Mouse (Mus musculus): ENCODE measurements at regions not wholly inside any gene's neighbourhood (a gene's known extent, or its start where the extent isn't known, plus 50 kb on each side); places are given as distances from the start of the nearest gene placed in this dataset.

DNA sequence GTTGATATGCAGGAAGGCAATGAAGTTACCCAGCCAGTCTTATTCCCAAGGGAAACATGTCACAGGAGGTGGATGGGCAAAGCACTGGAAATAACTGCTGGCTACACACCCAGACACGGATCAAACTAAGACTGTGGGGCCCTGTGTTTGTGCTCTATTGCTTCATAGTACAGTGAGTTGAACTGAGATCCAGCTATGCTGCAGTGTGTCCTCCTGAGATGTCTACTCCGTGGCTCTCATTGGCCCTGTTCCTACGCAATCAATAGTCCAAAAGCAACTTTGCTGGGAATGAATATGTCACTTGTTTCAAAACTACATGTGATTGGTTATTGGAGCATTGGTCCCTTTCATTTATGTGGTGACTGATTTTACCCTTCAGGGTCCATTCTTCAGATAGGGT is 213.8 kb upstream of the Bmp2 start:
- TF ChIP-seq CTCF (IDR thresholded peaks at IDR 0.05; ENCODE audit: control insufficient read depth, insufficient read depth, insufficient replicate concordance, low read depth, low read length) (no peak), POLR2A (IDR thresholded peaks at IDR 0.05; ENCODE audit: control insufficient read depth, low read depth, low read length) (no peak)

Measured in testis, adult 2 months (tissue).